Mouse (Mus musculus) left cerebral cortex, postnatal 10 days (tissue): ENCODE results near the gene Arhgef12. TPM values are rescaled to one million over a fixed set of nuclear protein-coding genes. Genes with fewer than 3 reads are reported as not detected.
A peak's percentile ranks its signal among the peaks of the same experiment; 100 is the strongest.
"Not testable (repeated sequence)": the region's sequence is repeated elsewhere in the genome, so short reads cannot be mapped to it uniquely, and the experiment has no call there.

Experiments
- DNase-seq, 2 experiments: peaks; one replicate each; pipeline ENCODE4 v3.0.0; 2021 to 2022; ENCODE audit warnings: low spot score in 2 of 2, mixed read lengths in 1 of 2; ENCODE audit errors: extremely low spot score in 1 of 2
- intact Hi-C: fragments of 180-260 bp; cut with DNase I; formaldehyde crosslinking; loops from one replicate; pipeline ENCODE4 v1.15.1; 2025
- total RNA-seq, 2 experiments: library from RNA; stranded (reverse); gene quantifications; 2 replicates each; pipeline ENCODE4 v1.2.3; 2021

Gene Arhgef12
- total RNA-seq, 2 experiments from 2014 or later = 150 to 165 TPM

DNA sequence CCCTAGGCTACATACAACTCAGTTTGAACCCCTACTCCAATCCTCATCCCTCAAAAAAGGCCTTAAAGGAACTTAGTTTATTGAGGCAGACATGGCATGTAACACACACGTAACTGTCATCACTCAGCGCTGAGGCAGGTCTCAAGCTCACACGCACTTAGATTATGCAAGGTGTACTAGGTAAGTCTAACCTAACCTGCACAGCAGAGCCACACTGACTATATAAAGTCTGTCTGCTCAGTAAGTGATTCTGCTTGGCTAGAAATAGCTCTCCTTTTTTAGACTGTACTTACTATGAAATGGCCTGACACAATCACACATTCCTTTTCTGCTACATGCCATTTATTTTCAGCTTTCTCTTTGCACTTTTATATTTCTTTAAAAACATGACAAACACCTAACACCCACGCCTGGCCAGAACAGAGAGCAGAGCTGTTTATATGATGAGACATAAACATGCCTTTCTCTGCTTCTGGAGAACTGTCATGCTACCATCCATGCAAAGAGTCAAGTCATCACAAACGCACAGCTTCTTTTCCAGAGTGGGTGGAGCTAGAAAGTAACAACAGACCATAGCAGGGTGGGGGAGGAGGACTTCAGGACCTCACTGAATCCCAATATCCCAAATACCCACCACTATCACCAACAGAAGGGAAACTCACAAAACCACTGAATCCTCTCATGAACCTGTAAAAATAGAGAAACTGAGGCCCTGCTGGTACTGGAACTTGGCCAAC is 85.4 kb downstream of the Arhgef12 start:
- intact Hi-C loops = no loop called here
- DNase-seq = no peak

DNA sequence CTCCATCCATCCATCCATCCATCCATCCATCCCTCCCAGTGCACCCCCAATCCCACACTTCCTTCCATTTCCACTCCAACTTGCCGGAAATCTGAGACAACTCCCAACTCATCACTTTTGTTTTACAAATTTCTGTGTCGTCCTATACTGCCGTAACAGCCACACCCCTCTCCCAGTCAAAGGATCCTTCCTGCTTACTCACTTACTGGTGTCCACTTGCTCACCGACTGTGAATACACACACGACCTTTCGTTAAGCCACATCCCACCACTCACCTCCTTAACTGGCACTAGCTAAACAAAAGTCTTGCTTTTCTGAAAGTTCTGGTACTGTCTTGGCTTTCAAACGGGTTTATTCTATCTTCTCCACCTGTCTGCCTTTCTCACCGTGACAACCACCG is 87.4 kb downstream of the Arhgef12 start:
- intact Hi-C loops = no loop called here
- DNase-seq = no peak

DNA sequence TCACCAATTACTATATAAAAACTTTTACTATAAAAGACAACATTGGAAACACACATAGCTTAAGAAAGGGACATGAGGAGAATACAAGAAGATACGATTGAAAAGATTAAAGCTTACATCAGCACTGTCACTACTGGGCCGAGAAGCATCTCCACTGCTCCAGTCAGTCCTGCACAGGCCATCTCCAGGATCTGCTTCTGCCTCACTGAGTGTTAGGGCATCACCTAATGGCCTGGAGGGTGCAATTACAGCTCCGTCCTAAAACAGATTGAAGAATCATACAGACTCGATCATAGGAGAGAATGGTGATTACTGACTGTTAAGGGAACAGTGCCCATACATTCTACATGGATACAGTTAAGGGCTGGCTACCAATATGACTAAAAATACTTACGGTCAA is 91.3 kb downstream of the Arhgef12 start:
- DNase-seq = no peak
- intact Hi-C loops = no loop called here

DNA sequence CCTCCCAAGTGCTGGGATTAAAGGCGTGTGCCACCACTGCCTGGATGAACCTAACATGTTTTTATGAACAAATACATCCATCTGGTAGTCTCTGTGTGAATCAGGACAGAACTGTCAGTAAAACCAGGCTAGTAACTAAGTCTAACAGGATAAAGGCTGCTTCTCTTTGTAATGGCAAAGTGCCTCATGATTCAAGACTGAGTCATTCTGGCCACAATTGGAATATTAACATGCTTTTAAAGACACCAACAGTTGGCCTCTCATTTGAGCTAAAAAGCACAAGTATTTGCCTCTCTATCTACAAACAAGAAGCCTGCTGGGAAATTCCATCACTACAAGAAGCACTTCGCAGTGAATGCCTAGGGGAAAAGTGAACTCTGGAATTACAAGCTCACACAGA is 91.7 kb downstream of the Arhgef12 start:
- no peak for DNase-seq
- intact Hi-C loops = no loop called here

DNA sequence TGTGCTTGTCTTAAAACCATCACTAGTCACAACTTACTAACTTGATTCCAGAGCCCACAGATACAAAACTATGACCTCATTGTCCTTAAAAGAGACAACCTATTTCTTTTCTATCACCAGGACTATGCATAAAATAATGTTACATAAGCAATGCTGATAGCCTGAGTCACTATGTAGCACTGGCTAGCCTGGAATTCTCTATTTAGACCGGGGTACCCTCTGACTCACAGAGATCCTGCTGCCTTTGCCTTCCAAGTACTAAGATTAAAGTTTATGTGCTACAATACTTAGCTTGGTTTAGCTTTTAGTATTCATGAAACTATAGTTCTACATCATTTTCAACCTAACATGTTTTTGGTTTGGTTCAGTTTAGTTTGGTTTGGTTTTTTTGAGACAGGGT is 92.2 kb downstream of the Arhgef12 start:
- no peak for DNase-seq
- intact Hi-C loops = no loop called here

DNA sequence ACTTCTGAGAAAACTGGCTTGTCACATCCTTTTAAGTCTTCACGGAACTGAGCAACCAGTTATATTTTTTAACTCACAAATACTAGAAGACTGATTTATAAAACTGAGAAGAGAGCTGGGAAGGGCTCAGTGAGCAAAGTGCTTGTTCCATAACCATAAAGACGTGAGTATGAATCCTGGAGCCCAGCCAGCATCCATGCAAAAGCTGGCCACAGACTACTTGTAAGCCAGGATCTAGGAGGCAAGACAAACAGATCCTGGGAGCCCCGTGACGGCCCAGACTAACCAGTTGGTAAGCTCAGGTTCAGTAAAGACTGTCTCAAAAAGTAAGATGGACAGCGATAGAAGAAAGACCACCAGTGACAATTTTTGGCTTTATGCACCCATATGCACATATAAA is 94.5 kb downstream of the Arhgef12 start:
- intact Hi-C loops = no loop called here
- peak in 1 of 2 experiments; percentile 27 for DNase-seq

DNA sequence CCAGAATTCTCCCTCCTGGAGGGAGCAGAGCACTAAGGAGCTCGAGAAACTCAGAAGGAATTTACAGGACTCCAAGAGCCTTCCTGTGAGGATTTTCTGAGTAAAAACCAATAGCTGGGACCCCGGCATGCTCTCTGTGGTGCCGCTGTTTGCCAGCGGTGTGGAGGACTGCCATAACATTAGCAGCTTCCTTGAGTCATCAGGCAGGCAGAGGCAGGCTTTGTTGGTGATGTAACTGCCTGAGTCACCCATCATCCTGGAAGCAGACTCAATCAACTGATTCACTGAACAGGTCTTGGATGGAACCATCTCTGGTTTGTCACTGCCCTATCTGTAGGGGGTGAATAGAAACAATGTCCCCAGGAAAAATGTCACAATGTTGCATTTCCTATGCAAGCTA is 96.0 kb downstream of the Arhgef12 start:
- DNase-seq = no peak
- intact Hi-C loops = no loop called here

DNA sequence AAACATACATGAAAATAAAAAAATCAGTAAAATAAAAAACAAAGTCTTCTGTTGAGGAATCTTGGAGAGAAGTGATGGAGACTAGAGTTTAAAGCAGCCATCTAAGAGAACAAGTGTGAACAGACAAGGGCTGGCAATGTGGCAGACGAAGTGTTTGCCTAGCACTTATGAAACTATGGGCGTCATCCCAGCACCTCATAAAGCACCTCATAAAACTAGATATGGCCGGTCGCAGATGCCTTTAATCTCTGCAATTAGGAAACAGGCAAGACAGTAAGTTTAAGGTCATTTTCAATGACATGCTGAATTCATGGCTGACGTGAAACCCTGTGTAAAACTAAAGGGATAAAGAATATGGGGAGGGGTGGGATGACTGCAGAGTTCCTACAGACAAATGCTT is 103.2 kb downstream of the Arhgef12 start:
- DNase-seq = no peak
- intact Hi-C loops = no loop called here

DNA sequence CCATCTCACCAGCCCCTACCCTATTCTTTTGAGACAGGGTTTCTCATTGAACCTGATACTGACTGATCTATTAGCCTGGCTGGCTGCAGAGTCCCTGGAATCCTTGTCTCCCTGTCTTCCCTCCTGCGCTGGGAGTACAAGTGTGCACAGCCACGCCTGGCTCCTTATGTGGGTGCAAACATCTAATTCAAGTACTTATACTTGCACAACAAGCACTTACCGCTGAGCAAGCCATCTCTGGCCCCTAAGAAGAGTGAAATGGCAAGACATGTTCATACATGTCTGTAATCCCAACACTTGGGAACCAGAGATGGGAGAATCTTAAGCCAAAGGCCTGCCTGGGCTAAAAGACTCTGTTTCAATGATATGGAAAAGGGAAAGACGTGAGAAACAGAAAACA is 104.0 kb downstream of the Arhgef12 start:
- intact Hi-C loops = no loop called here
- DNase-seq = no peak

DNA sequence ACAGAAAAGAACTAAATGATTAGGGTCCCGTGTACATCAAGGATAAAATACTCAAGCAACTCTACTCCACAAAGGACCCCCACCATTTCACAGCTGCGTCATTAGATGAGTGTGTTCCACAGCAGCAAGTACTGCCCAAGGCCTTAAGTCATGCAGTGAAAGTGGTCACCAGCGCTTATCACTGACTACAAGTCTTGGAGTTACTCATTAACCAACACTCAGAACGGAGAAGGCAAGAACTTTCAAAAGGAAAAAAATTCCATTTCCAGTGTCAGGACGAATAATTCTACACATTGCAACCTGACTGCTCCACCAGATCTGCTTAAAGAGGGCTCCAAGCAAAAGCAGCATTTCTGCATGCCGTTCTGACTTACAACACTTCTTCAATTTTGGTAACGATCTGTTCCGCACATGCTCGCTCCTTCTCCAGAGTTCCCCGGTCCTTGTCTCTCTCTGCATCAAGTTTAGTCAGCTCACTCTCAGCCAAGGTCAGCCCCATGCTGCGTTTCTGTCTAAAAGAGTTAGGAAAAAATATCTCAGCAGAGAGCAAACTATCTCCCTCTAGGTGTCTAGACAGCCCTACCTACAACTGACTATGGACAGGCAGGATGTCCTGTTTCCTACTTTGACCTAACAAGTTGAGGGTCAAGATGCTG is 106.3 kb downstream of the Arhgef12 start:
- DNase-seq = no peak
- intact Hi-C loops = loop anchor here (2.0 kb wide), 2 partner anchors 106 to 210 kb away; partner anchors contain the start of genes Arhgef12 and Pou2f3

DNA sequence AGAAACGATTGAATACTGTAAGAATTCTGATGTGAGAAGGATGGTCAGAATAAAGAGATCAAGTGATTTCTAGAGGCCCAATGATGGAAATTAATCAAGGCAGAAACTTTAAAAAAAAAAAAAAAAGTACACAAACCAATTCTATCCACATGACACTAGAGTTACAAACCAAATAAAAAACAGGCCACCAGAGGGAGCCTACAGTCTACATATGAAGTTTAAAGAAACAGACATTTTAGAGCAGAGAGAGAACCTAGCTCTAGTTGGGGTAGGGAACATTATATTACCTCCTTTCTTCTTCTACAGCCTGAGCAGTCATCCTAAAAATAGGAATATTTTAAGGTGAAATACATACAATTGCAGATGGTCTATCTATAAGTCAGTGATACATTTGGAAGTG is 107.0 kb downstream of the Arhgef12 start:
- peak; percentile 39 to 69 for DNase-seq
- intact Hi-C loops = loop anchor here (2.0 kb wide), 2 partner anchors 107 to 211 kb away; partner anchors contain the start of genes Arhgef12 and Pou2f3

DNA sequence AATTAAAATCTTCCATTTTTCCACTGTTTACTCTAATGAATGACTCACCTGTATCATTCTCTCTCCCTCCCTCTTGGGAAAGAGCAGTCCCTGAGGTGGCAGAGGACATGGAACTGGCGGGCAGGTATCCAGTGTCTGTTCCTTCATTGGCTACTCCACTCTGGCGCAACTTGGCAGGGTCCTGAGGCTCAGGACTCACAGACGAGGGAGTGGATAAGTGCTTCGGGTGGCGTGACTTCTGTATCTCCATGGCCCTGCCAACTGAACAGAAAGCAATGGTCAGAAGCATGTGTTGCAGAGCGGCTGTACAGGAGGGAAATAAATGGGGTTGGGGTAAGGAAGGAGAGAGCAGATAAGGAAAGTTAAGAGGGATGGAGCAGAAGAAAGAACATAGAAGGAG is 109.5 kb downstream of the Arhgef12 start:
- intact Hi-C loops = no loop called here
- DNase-seq = no peak

DNA sequence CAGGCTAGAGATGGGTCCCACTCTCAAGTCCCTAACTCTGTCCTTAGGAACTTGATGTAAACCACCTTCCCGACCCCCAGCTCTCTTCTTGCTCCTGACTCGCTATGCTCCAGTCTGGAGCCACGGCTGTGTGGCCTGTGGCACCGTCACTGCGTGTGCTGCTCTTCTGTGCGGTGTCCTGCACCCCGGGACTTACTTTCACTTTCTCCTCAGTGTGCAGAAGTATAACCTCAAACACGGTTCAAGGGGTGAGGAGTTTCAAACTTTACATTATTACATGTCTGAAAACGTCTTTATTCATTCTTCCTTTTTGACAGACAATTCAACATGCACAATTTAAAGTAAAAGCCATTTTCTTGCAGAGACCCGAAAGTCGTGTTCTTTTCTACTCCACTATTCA is 111.7 kb downstream of the Arhgef12 start:
- DNase-seq = no peak
- intact Hi-C loops = no loop called here

DNA sequence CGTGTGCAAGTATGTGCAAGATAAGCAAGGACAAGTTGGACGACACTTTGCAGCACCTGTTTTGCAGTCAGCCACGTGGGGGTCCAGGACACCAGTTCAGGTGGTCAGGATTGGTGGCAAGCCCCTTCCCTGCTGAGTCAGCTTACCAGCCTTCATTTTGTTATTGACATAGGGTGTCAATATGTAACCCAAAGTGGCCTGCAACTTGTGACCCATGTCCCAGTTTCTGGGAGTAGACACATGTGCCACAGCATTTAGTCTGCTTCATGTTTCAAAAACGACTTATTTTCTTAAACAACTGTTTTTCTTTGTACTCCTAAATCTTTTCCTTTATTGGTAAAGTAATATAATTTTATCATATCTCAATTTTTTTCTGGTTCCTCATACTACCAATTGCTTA is 112.3 kb downstream of the Arhgef12 start:
- intact Hi-C loops = no loop called here
- no peak for DNase-seq

DNA sequence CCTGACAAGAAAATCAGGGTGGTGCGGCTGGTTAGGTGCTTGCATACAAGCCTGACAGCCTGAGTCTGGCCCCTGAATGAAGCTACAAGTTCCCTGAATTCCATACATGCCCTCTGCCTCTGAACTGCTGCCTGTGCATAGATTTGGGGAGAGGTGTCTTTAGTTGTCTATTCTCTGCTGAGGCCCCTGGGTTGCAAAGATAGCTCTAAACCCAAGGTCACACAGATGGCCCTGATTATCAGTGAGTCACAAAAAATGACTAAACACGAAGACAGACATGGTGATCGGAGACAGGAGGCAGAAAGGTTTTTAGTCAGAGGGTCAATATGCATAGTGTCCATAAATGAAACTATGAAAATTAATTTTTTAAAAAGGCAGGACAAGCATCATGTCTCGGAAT is 113.4 kb downstream of the Arhgef12 start:
- intact Hi-C loops = no loop called here
- DNase-seq = no peak

DNA sequence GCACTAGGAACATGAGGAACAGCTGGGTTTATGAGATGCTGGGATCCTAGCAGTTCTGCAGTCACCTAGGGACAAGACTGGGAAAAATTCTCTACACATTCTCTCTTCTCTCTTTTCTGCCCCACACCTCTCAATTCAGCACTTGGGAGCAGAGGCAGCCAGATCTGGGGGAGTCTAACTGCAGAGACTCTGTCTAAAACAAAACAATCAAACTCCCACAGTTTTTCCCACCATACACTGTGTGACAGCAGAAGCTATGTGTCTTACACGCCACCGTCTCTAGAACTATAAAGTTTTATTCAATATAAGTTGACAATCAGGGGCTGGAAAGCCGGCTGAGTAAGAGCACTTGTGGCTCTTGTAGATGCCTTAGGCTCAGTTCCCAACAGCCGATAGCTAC is 119.1 kb downstream of the Arhgef12 start:
- DNase-seq = no peak
- intact Hi-C loops = no loop called here

DNA sequence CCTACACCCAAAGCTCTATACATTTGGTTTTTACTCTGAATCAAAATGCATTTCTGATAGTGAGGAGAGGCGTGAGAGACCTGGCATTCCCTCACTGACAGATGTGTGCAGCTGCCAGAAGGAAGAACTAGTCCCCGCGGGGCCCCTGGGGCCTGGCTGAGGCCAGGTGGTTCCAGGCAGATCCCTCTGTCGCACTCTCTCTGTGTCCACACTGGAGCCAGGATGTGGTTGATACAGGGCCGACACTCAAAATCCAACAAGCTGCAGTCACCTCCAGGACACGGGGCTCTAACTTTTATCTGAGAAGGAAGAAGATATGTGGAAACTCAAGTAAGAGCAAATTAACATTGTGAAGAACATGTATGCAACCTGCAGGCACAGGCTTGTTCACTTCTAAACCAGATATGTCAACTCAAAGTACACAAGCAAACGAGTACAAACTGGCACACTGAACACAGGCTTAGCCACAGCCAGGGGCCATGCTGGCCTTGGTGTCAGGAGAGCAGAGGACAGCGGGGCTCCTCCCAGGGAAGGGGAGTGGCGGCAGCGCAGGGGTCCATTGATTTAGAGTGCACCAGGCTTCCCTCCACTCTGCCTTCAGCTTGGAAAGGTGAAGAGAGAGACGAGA is 138.0 kb downstream of the Arhgef12 start:
- intact Hi-C loops = no loop called here
- DNase-seq = no peak

DNA sequence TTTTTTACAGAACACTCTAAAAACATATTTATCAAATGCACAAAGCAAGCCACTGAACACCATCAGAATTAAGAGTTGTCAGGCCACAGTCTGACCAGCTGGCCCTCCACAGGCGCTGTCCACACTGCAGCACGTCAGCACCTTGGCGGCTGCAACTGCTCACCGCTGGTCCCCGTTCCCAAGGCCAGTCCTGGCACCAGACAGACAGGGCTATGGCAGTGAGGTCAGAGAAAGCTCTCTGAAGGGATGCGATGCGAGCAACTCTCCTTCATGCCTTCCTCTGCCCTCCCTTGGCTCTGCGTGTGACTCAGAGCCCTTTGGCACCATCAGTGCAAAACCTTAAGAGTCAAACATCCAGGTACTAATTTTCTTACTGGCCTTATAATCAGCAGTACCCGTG is 139.3 kb downstream of the Arhgef12 start:
- intact Hi-C loops = no loop called here
- no peak for DNase-seq

DNA sequence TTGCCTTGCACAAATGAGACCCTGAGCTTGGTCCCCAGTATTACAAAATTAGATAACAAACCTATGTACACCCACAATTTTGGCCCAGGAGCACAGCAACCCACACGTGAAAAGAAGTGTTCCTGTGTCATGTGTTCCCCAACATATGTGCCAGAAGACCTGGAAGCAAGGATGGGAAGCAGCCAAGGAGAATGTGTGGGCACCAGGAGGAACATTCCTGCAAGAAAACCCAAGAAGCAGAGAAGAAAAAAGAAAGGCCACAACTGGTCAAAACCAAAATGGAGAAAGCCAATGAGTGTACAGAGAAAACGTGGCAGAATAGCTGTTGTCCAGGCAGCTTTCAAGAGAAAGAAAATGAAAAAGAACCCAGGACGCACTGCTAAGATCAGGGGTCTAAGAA is 142.2 kb downstream of the Arhgef12 start:
- DNase-seq, intact Hi-C loops: not testable (repeated sequence)

DNA sequence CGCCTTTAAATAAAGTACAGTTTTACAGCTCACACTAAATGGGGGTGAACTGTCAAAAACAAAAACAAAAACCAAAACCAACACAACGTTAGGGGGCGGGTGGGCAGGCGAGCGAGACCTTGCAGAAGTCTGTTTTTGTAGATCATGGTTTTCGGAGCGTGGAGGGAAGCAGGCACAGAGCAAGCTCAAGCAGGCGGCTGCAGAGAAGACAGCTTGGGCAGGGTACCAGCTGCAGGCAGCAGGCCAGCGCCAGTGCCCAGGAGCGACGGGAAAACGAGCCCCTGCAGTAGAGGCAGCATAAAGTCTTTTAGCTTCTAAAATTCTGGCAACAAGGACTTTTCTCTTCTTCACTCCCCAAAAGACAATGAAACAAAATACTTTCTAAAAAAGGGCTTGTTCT is 142.7 kb downstream of the Arhgef12 start:
- peak; percentile 58 to 66 for DNase-seq
- intact Hi-C loops = no loop called here
